ENCODE assay signal across 11 mouse cellular contexts in the genomic region with DNA sequence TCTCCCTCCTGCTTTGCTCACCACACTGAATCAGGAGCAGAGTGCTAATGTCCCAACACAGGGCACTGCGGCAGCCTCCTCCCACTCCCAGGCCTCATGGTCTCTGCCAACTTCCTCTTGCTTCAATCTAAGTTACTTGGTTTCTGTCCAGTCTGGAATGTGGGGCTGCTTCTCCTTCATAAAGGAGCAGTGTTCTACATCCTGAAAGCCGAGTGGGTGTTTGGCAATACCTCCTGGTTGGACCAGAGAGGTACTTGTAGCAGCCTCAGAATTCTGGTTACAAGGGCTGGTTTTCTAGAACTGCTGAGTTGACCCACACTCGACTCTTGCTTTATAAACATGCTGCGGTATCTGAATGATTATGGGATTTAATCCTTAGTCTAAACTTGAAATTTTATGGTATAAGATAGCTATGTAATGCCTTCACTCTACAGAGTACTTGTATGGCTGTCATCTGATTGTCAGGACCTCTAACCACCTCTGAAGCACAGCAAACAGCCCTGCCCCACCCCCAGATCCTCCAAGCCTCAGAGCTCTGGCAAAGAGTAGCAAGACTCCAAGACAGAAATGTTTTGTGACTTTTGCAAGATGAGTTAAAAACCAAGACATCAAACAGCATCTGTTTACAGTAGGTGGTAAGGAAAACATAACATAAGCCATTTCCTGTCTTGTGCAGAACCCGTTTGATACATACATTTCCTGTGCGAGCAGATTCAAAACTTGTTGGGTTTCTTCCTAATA. TPM values are rescaled to one million over a fixed set of nuclear protein-coding genes. Genes with fewer than 3 reads are reported as not detected.
A peak's percentile ranks its signal among the peaks of the same experiment; 100 is the strongest.
DNase-seq lines count a peak whose midpoint lies in the region; ATAC-seq and TF ChIP-seq lines count a peak whose summit lies in the region.
"Had no signal": no experiment of that assay in that cellular context is flagged by ENCODE, and none has a peak within 500 bp of the region (broad histone marks: within the 10 kb centered on the region; RNA-seq: fewer than 3 reads in every experiment).

No protein-coding gene starts in this region.

- no peaks in the 10 kb centered on the region for H3K4me1 ChIP-seq in heart, embryonic 15.5 days (replicated peaks)
- H3K4me1 ChIP-seq in embryonic facial prominence, embryonic 14.5 days (ENCODE audit: control insufficient read depth, insufficient read depth, low read length) = no peaks in the 10 kb centered on the region; the same call in 1 of the 2 replicates
- no peaks in the 10 kb centered on the region; the same call in 1 of the 2 replicates for H3K4me1 ChIP-seq in lung, postnatal 0 days (ENCODE audit: insufficient read depth, low read depth, low read length)

- no peak overlapping the region for H3K4me2 ChIP-seq in heart, embryonic 15.5 days
- H3K4me2 ChIP-seq in embryonic facial prominence, embryonic 14.5 days (ENCODE audit: low read depth, low read length) = no peak overlapping the region
- no peak overlapping the region for H3K4me2 ChIP-seq in lung, postnatal 0 days (replicated peaks; ENCODE audit: low read depth, low read length)

- no peak for DNase-seq in heart, adult 8-10 months (ENCODE audit: low spot score)
- peak; percentile 26 for DNase-seq in 3T3-L1 (ENCODE audit: low read depth, low spot score)
- peak; percentile 78 for DNase-seq in embryonic facial prominence, embryonic 14.5 days (ENCODE audit: low spot score)
- peak; percentile 90 for DNase-seq in lung, postnatal 0 days (ENCODE audit: low spot score)
- no peak for DNase-seq in adrenal gland, postnatal 10 days
- no peak for DNase-seq in spleen, adult 12 weeks (ENCODE audit: low spot score)
- DNase-seq in retina, postnatal 1 day = no peak
- DNase-seq: adrenal gland, postnatal 14 days; liver had no signal

- H3K27ac ChIP-seq in heart, embryonic 15.5 days = peak overlapping the region; percentile 21; the same call in 1 of the 2 replicates
- H3K27ac ChIP-seq in embryonic facial prominence, embryonic 14.5 days (replicated peaks; ENCODE audit: low read depth, low read length) = peak overlapping the region; percentile 19; the same call in 1 of the 2 replicates
- peak overlapping the region; percentile 47; the same call in 1 of the 2 replicates for H3K27ac ChIP-seq in lung, postnatal 0 days (ENCODE audit: low read length)

- peak; percentile 55; the same call in 1 of the 2 replicates for TF ChIP-seq EP300 in lung, postnatal 0 days (IDR thresholded peaks at IDR 0.05)

- TF ChIP-seq CTCF in lung, postnatal 0 days (IDR thresholded peaks at IDR 0.05) = no peak

- 58% methylated on average over 6 of the region's 6 CpGs for WGBS in heart, embryonic 15.5 days
- 57% methylated on average over 6 of the region's 6 CpGs for WGBS in embryonic facial prominence, embryonic 14.5 days
- 26% methylated on average over 6 of the region's 6 CpGs for WGBS in lung, postnatal 0 days

- no peak overlapping the region for H3K4me3 ChIP-seq in heart, embryonic 15.5 days
- no peak overlapping the region for H3K4me3 ChIP-seq in embryonic facial prominence, embryonic 14.5 days (ENCODE audit: low read depth, low read length)
- H3K4me3 ChIP-seq in lung, postnatal 0 days (ENCODE audit: low read depth, low read length) = no peak overlapping the region

- no peak overlapping the region for H3K9ac ChIP-seq in heart, embryonic 15.5 days
- no peak overlapping the region for H3K9ac ChIP-seq in embryonic facial prominence, embryonic 14.5 days (ENCODE audit: low read depth, low read length)
- no peak overlapping the region for H3K9ac ChIP-seq in lung, postnatal 0 days (replicated peaks; ENCODE audit: low read depth)

- no peak for ATAC-seq in heart, embryonic 15.5 days (replicated peaks; ENCODE audit: insufficient number of reproducible peaks, insufficient read depth, low FRiP score, low read depth)
- peak; percentile 84 for ATAC-seq in embryonic facial prominence, embryonic 14.5 days (ENCODE audit: low read depth)
- ATAC-seq in lung, postnatal 0 days = peak; percentile 95

- no peaks in the 10 kb centered on the region for H3K36me3 ChIP-seq in heart, embryonic 15.5 days
- no peaks in the 10 kb centered on the region for H3K36me3 ChIP-seq in embryonic facial prominence, embryonic 14.5 days (ENCODE audit: control insufficient read depth, insufficient read depth, low read length)
- no peaks in the 10 kb centered on the region for H3K36me3 ChIP-seq in lung, postnatal 0 days (ENCODE audit: insufficient read depth, low read length)

- H3K9me3 ChIP-seq in heart, embryonic 15.5 days (replicated peaks) = no peaks in the 10 kb centered on the region
- H3K9me3 ChIP-seq in embryonic facial prominence, embryonic 14.5 days (ENCODE audit: control insufficient read depth, low read length) = 0 out of 2 replicates have a peak, but pooled peaks cover 4% of the 10 kb centered on the region
- H3K9me3 ChIP-seq in lung, postnatal 0 days (ENCODE audit: low read length) = no peaks in the 10 kb centered on the region

- no peaks in the 10 kb centered on the region for H3K27me3 ChIP-seq in heart, embryonic 15.5 days
- no peaks in the 10 kb centered on the region for H3K27me3 ChIP-seq in embryonic facial prominence, embryonic 14.5 days (replicated peaks; ENCODE audit: control insufficient read depth, insufficient read depth, low read length)
- H3K27me3 ChIP-seq in lung, postnatal 0 days (replicated peaks; ENCODE audit: insufficient read depth, low read length) = no peaks in the 10 kb centered on the region

RNA-seq across cellular contexts. Expression of gene Golph3, which starts 36.3 kb away (rescaled TPM):
- polyA plus RNA-seq in heart, embryonic 15.5 days (2015; fragmentation: Nextera tagmentation; extraction: Ambion mirVana) = 62.7 and 69.4 TPM in 2 replicates
- total RNA-seq in heart, adult 8-10 months (2022) = 10 to 100 TPM; 64.8 to 73.0 (median 72.5) TPM
- 115 and 118 TPM in 2 replicates for polyA plus RNA-seq in embryonic facial prominence, embryonic 14.5 days (2014; fragmentation: Nextera tagmentation; extraction: Ambion mirVana)
- 79.4 and 85.9 TPM in 2 replicates for polyA plus RNA-seq in lung, postnatal 0 days (2015; fragmentation: Nextera tagmentation; extraction: Ambion mirVana)
- total RNA-seq in adrenal gland, postnatal 10 days (2021) = 100 to 1,000 TPM in 1 of 2 experiments, 10 to 100 TPM in 1; 97.6 to 110 TPM

RNA-seq across cellular contexts. Expression of gene 1810049J17Rik, which starts 36.7 kb away (rescaled TPM):
- polyA plus RNA-seq in heart, embryonic 15.5 days (2015; fragmentation: Nextera tagmentation; extraction: Ambion mirVana) = 0.71 TPM in 1 of 2 replicates, not detected in the other
- total RNA-seq in heart, adult 8-10 months (2022) = under 1 TPM in 1 of 4 experiments, not detected in 3; 0.65 TPM
- 2.1 and 2.9 TPM in 2 replicates for polyA plus RNA-seq in embryonic facial prominence, embryonic 14.5 days (2014; fragmentation: Nextera tagmentation; extraction: Ambion mirVana)
- 0.33 and 1.1 TPM in 2 replicates for polyA plus RNA-seq in lung, postnatal 0 days (2015; fragmentation: Nextera tagmentation; extraction: Ambion mirVana)
- 1 to 10 TPM in 1 of 2 experiments, under 1 TPM in 1; 0.66 to 1.2 TPM for total RNA-seq in adrenal gland, postnatal 10 days (2021)
- polyA plus RNA-seq: cortical plate, adult 2 months had no signal

Comparison
In these comparisons a context has a peak if more than half of its experiments do, and no peak if none do; other contexts are left out.
1. DNase-seq: peak in 3T3-L1 (single experiment), embryonic facial prominence, embryonic 14.5 days (single experiment) and lung, postnatal 0 days (single experiment); none in heart, adult 8-10 months (single experiment), adrenal gland, postnatal 10 days (single experiment), spleen, adult 12 weeks (single experiment) and retina, postnatal 1 day (single experiment).
2. Peak in every context shown above with its lines, with median percentiles within 50 percentile points of each other: H3K27ac ChIP-seq.